25 mouse cellular contexts compared by ENCODE assay signal in the genomic region with DNA sequence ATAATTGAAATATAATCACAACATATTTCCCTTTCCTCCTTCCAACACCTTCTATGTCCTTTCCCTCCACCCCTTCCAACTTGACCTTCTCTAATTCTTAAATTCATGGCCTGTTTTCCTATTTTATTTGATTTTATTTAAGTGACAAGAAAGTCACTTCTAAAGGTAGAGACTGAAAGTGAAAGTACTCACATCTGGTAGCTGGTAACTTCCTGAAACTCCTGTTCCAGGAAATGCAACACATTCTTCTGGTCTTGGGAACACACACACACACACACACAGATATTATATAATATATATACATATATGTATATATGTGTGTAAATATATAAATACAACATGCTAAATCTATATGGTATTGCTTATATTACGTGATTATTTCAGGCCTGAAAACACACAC.
"Had no signal": no experiment of that assay in that cellular context is flagged by ENCODE, and none has a peak within 500 bp of the region (broad histone marks: within the 10 kb centered on the region; RNA-seq: fewer than 3 reads in every experiment).

No protein-coding gene starts in this region.

- H3K9me3 ChIP-seq: heart, embryonic 13.5 days; heart, embryonic 15.5 days; hindbrain, embryonic 13.5 days; hindbrain, embryonic 15.5 days; intestine, embryonic 15.5 days; limb, embryonic 13.5 days; limb, embryonic 15.5 days; liver, embryonic 12.5 days had no signal

- H3K27ac ChIP-seq: gastrocnemius, adult 2 months; heart, adult 2 months; heart, embryonic 13.5 days; heart, embryonic 15.5 days; hindbrain, embryonic 13.5 days; hindbrain, embryonic 15.5 days; hindbrain, postnatal 0 days; intestine, embryonic 15.5 days; layer of hippocampus, adult 2 months; limb, embryonic 13.5 days; limb, embryonic 15.5 days; liver, embryonic 12.5 days; liver, embryonic 14.5 days had no signal

- H3K27me3 ChIP-seq: heart, embryonic 13.5 days; heart, embryonic 15.5 days; hindbrain, embryonic 13.5 days; hindbrain, embryonic 15.5 days; intestine, embryonic 15.5 days; limb, embryonic 13.5 days; limb, embryonic 15.5 days; liver, embryonic 12.5 days had no signal

- H3K36me3 ChIP-seq: heart, embryonic 13.5 days; heart, embryonic 15.5 days; hindbrain, embryonic 13.5 days; hindbrain, embryonic 15.5 days; intestine, embryonic 15.5 days; limb, embryonic 13.5 days; limb, embryonic 15.5 days; liver, embryonic 12.5 days had no signal

- ATAC-seq: hindbrain, postnatal 0 days; intestine, embryonic 15.5 days; intestine, postnatal 0 days; liver, embryonic 12.5 days had no signal

- H3K4me2 ChIP-seq: heart, embryonic 11.5 days; heart, embryonic 13.5 days; heart, embryonic 15.5 days; hindbrain, embryonic 13.5 days; hindbrain, embryonic 15.5 days; intestine, embryonic 15.5 days; limb, embryonic 13.5 days; limb, embryonic 15.5 days; liver, embryonic 12.5 days had no signal

- DNase-seq: gastrocnemius, adult 2 months; gastrocnemius, postnatal 10 days; gastrocnemius, postnatal 25 days; heart, adult 2 months; heart, postnatal 14 days; heart, postnatal 36 days; kidney, adult 18-20 months; kidney, adult 8-10 months; kidney, postnatal 10 days; kidney, postnatal 25 days; kidney, postnatal 4 days; left cerebral cortex, postnatal 4 days had no signal

- H3K9ac ChIP-seq: heart, embryonic 13.5 days; heart, embryonic 15.5 days; hindbrain, embryonic 13.5 days; hindbrain, embryonic 15.5 days; intestine, embryonic 15.5 days; limb, embryonic 13.5 days; limb, embryonic 15.5 days; liver, embryonic 12.5 days; liver, embryonic 14.5 days had no signal

- H3K4me1 ChIP-seq: heart, embryonic 13.5 days; heart, embryonic 15.5 days; hindbrain, embryonic 13.5 days; hindbrain, embryonic 15.5 days; intestine, embryonic 15.5 days; limb, embryonic 13.5 days; limb, embryonic 15.5 days; liver, embryonic 12.5 days had no signal

- H3K4me3 ChIP-seq: gastrocnemius, adult 2 months; heart, adult 2 months; heart, embryonic 13.5 days; heart, embryonic 15.5 days; hindbrain, embryonic 13.5 days; hindbrain, embryonic 15.5 days; intestine, embryonic 15.5 days; layer of hippocampus, adult 2 months; limb, embryonic 13.5 days; limb, embryonic 15.5 days; liver, embryonic 12.5 days had no signal
